ENCODE assay signal across 8 mouse cellular contexts in genomic region chr2:106855623-106856350, GRCm38 (mm10).
A peak's percentile ranks its signal among the peaks of the same experiment; 100 is the strongest.
DNase-seq lines count a peak whose midpoint lies in the region; ATAC-seq and TF ChIP-seq lines count a peak whose summit lies in the region.

No protein-coding gene starts in this region.

- ATAC-seq in lung, embryonic 14.5 days (ENCODE audit: insufficient read depth) = no peak
- no peak for ATAC-seq in forebrain, embryonic 12.5 days (ENCODE audit: low FRiP score)
- peak; percentile 63 for ATAC-seq in kidney, embryonic 14.5 days (ENCODE audit: low FRiP score, low TSS enrichment)

- 21% methylated on average over 12 of the region's 12 CpGs for WGBS in lung, embryonic 14.5 days
- 19% methylated on average over 12 of the region's 12 CpGs for WGBS in forebrain, embryonic 12.5 days
- 15% methylated on average over 12 of the region's 12 CpGs for WGBS in kidney, embryonic 14.5 days

- H3K4me2 ChIP-seq in lung, embryonic 14.5 days = peak overlapping the region; percentile 8; the same call in 1 of the 2 replicates
- no peak overlapping the region for H3K4me2 ChIP-seq in forebrain, embryonic 12.5 days
- H3K4me2 ChIP-seq in kidney, embryonic 14.5 days (replicated peaks; ENCODE audit: low read depth, low read length) = no peak overlapping the region

- H3K36me3 ChIP-seq in lung, embryonic 14.5 days (ENCODE audit: insufficient read depth) = no peaks in the 10 kb centered on the region
- H3K36me3 ChIP-seq in forebrain, embryonic 12.5 days (replicated peaks) = no peaks in the 10 kb centered on the region
- H3K36me3 ChIP-seq in kidney, embryonic 14.5 days (ENCODE audit: control insufficient read depth, insufficient read depth, low read length) = no peaks in the 10 kb centered on the region

- DNase-seq in lung, embryonic 14.5 days = peak; percentile 68
- no peak for DNase-seq in lung, postnatal 14 days
- peak; percentile 77 for DNase-seq in mesoderm, embryonic 11.5 days (ENCODE audit: low read depth, low spot score)
- DNase-seq in right cerebral cortex, adult 18-20 months = no peak
- no peak for DNase-seq in layer of hippocampus, postnatal 36 days
- no peak for DNase-seq in left cerebral cortex, adult 18-20 months (ENCODE audit: low spot score in 2 of 2)

- H3K27ac ChIP-seq in lung, embryonic 14.5 days (ENCODE audit: low read depth) = peak overlapping the region; percentile 50; the same call in 1 of the 2 replicates
- H3K27ac ChIP-seq in forebrain, embryonic 12.5 days = peak overlapping the region; percentile 70
- H3K27ac ChIP-seq in kidney, embryonic 14.5 days (ENCODE audit: low read depth, low read length) = peak overlapping the region; percentile 25; the same call in 1 of the 2 replicates

- H3K9me3 ChIP-seq in lung, embryonic 14.5 days (ENCODE audit: low read depth, low read length) = no peaks in the 10 kb centered on the region
- no peaks in the 10 kb centered on the region for H3K9me3 ChIP-seq in forebrain, embryonic 12.5 days
- H3K9me3 ChIP-seq in kidney, embryonic 14.5 days (ENCODE audit: control insufficient read depth, low read length) = no peaks in the 10 kb centered on the region

- no peak overlapping the region for H3K4me3 ChIP-seq in lung, embryonic 14.5 days (ENCODE audit: low read depth, low read length)
- H3K4me3 ChIP-seq in forebrain, embryonic 12.5 days (replicated peaks) = no peak overlapping the region
- H3K4me3 ChIP-seq in kidney, embryonic 14.5 days (ENCODE audit: low read length) = no peak overlapping the region

- peak; percentile 47 for TF ChIP-seq CTCF in lung, embryonic 14.5 days (IDR thresholded peaks at IDR 0.05; ENCODE audit: low read depth)

- no peaks in the 10 kb centered on the region for H3K27me3 ChIP-seq in lung, embryonic 14.5 days (ENCODE audit: insufficient read depth, low read length)
- H3K27me3 ChIP-seq in forebrain, embryonic 12.5 days = no peaks in the 10 kb centered on the region; the same call in 1 of the 2 replicates
- no peaks in the 10 kb centered on the region for H3K27me3 ChIP-seq in kidney, embryonic 14.5 days (ENCODE audit: control insufficient read depth, insufficient read depth, low read length)

- peaks cover 43% of the 10 kb centered on the region for H3K4me1 ChIP-seq in lung, embryonic 14.5 days (ENCODE audit: insufficient read depth)
- H3K4me1 ChIP-seq in forebrain, embryonic 12.5 days = peaks cover 48% of the 10 kb centered on the region
- peaks cover 36% of the 10 kb centered on the region for H3K4me1 ChIP-seq in kidney, embryonic 14.5 days (ENCODE audit: control insufficient read depth, insufficient read depth, low read length)

- no peak overlapping the region for H3K9ac ChIP-seq in lung, embryonic 14.5 days
- no peak overlapping the region for H3K9ac ChIP-seq in forebrain, embryonic 12.5 days
- no peak overlapping the region; the same call in 1 of the 2 replicates for H3K9ac ChIP-seq in kidney, embryonic 14.5 days (ENCODE audit: low read depth, low read length)

Comparison
In these comparisons a context has a peak if more than half of its experiments do, and no peak if none do; other contexts are left out.
1. DNase-seq: peak in lung, embryonic 14.5 days (single experiment) and mesoderm, embryonic 11.5 days (single experiment); none in lung, postnatal 14 days (single experiment), right cerebral cortex, adult 18-20 months (single experiment), layer of hippocampus, postnatal 36 days (0 of 2) and left cerebral cortex, adult 18-20 months (0 of 2).
2. Peak in every context shown above with its lines, with median percentiles within 50 percentile points of each other: H3K27ac ChIP-seq.